Mouse (Mus musculus) stomach, embryonic 16.5 days (tissue): Measurements from ENCODE around the gene Gm14444. TPM values are rescaled to one million over a fixed set of nuclear protein-coding genes. Genes with fewer than 3 reads are reported as not detected.
"Not testable (repeated sequence)": the region's sequence is repeated elsewhere in the genome, so short reads cannot be mapped to it uniquely, and the experiment has no call there.

Experiments
- ATAC-seq: fragments of 200-750 bp; cut with Nextera tagmentation; 2 replicates; pipeline ENCODE4 v1.8.0; 2017; ENCODE audit warnings: moderate number of reproducible peaks, moderate TSS enrichment; ENCODE audit not compliant: insufficient read depth, low FRiP score
- H3K27ac ChIP-seq: fragments of 300-500 bp; sonication (generic); 2 replicates; pipeline ENCODE4 v1.5.1; 2014; ENCODE audit warnings: low read length
- H3K27me3 ChIP-seq: fragments of 300-500 bp; sonication (generic); 2 replicates; pipeline ENCODE4 v1.6.1; 2014; ENCODE audit warnings: low read length, control low read depth, mixed read lengths; ENCODE audit not compliant: control insufficient read depth, insufficient read depth
- H3K36me3 ChIP-seq: fragments of 300-500 bp; sonication (generic); 2 replicates; pipeline ENCODE4 v1.6.1; 2014; ENCODE audit warnings: low read length; ENCODE audit not compliant: control insufficient read depth, insufficient read depth
- H3K4me1 ChIP-seq: fragments of 300-500 bp; sonication (generic); 2 replicates; pipeline ENCODE4 v1.6.1; 2014; ENCODE audit warnings: low read length, control low read depth, mixed read lengths; ENCODE audit not compliant: control insufficient read depth, insufficient read depth
- H3K4me2 ChIP-seq: fragments of 300-500 bp; sonication (generic); 2 replicates; pipeline ENCODE4 v1.6.1; 2014; ENCODE audit warnings: low read depth, low read length, mixed read lengths
- H3K4me3 ChIP-seq: fragments of 300-500 bp; sonication (generic); replicated peaks from 2 replicates; pipeline ENCODE4 v1.5.1; 2014; ENCODE audit warnings: mild to moderate bottlenecking, low read length
- H3K9ac ChIP-seq: fragments of 300-500 bp; sonication (generic); 2 replicates; pipeline ENCODE4 v1.6.1; 2014; ENCODE audit warnings: low read length
- H3K9me3 ChIP-seq: fragments of 300-500 bp; sonication (generic); replicated peaks from 2 replicates; pipeline ENCODE4 v1.6.1; 2016; ENCODE audit warnings: low read length, control low read depth; ENCODE audit not compliant: control insufficient read depth
- WGBS: fragments of 180-500 bp; shearing (Covaris S2); extraction: QIAGEN DNeasy Blood & Tissue Kit; methylation state at CpG from one replicate; pipeline ENCODE4 v1.1.7; 2014; 5-methylcytosine and 5-hydroxymethylcytosine counted together
- polyA plus RNA-seq: library from polyadenylated mRNA; unstranded; fragments of >200 nt; fragmentation: Nextera tagmentation; extraction: Ambion mirVana; gene quantifications from 2 replicates; pipeline ENCODE4 v1.2.1, GENCODE M21; 2015

Gm14444 gene
- polyA plus RNA-seq: not detected in 2 replicates

- H3K4me3 ChIP-seq, H3K9me3 ChIP-seq, H3K36me3 ChIP-seq, H3K27ac ChIP-seq, H3K4me1 ChIP-seq, H3K4me2 ChIP-seq, H3K9ac ChIP-seq, ATAC-seq, H3K27me3 ChIP-seq: not testable (repeated sequence)
- 74% methylated on average over 1 of the region's 1 CpGs for WGBS
Observed at GRCm38 (mm10) chr2:175010022-175010421, at the start of gene Gm14444. Gene Gm14444, plus strand, starts transcription at chr2:175010241.

- H3K4me2 ChIP-seq, H3K4me3 ChIP-seq, ATAC-seq, H3K27ac ChIP-seq, H3K27me3 ChIP-seq, H3K9me3 ChIP-seq, H3K4me1 ChIP-seq, H3K9ac ChIP-seq, H3K36me3 ChIP-seq: not testable (repeated sequence)
- WGBS: 58% methylated on average over 3 of the region's 3 CpGs
Observed at GRCm38 (mm10) chr2:174965466-174965865, 44.6 kb upstream of the Gm14444 start.

GRCm38 (mm10) chr2:175044268-175044667 lies 34.2 kb downstream of the Gm14444 start:
- WGBS: 95% methylated on average over 24 of the region's 27 CpGs

GRCm38 (mm10) chr2:175067681-175068261 lies 57.7 kb downstream of the Gm14444 start, which contains the start of gene Gm14393:
Gene Gm14393, minus strand, starts transcription at chr2:175067781.
- H3K4me3 ChIP-seq, H3K4me2 ChIP-seq, H3K36me3 ChIP-seq, H3K27me3 ChIP-seq, ATAC-seq, H3K4me1 ChIP-seq, H3K9ac ChIP-seq, H3K9me3 ChIP-seq, H3K27ac ChIP-seq: not testable (repeated sequence)
- 81% methylated on average over 1 of the region's 1 CpGs for WGBS

More at GRCm38 (mm10) chr2:175044268-175044667, 34.2 kb downstream of the Gm14444 start:
- not testable (repeated sequence) for H3K4me3 ChIP-seq, H3K27me3 ChIP-seq, H3K36me3 ChIP-seq, H3K9me3 ChIP-seq, H3K4me1 ChIP-seq, ATAC-seq, H3K4me2 ChIP-seq, H3K27ac ChIP-seq, H3K9ac ChIP-seq

Other genes with a start within 250 kb of the Gm14444 start
- 15.3 and 19.2 TPM in 2 replicates for gene Edn3, start 249.6 kb upstream of the Gm14444 start, polyA plus RNA-seq
- gene Gm14393, start 57.5 kb downstream of the Gm14444 start, polyA plus RNA-seq: 0.85 and 1.1 TPM in 2 replicates
- gene Gm14399, start 131.8 kb downstream of the Gm14444 start, polyA plus RNA-seq: 6.2 and 6.8 TPM in 2 replicates
- 0.67 and 0.70 TPM in 2 replicates for gene Gm14443, start 165.6 kb downstream of the Gm14444 start, polyA plus RNA-seq
- gene Gm14391, start 196.7 kb downstream of the Gm14444 start, polyA plus RNA-seq: 5.0 and 6.5 TPM in 2 replicates